Mouse (Mus musculus) heart, embryonic 15.5 days (tissue): ENCODE measurements around the gene Nsun4. TPM values are rescaled to one million over a fixed set of nuclear protein-coding genes. Genes with fewer than 3 reads are reported as not detected.
A peak's percentile ranks its signal among the peaks of the same experiment; 100 is the strongest.

Experiments
- ATAC-seq: fragments of 200-750 bp; cut with Nextera tagmentation; replicated peaks from 2 replicates; pipeline ENCODE4 v1.8.0; 2017; ENCODE audit warnings: low read depth, moderate TSS enrichment; ENCODE audit not compliant: insufficient number of reproducible peaks, insufficient read depth, low FRiP score
- H3K27ac ChIP-seq: fragments of 300-500 bp; sonication (generic); 2 replicates; pipeline ENCODE4 v1.5.1; 2015; ENCODE audit warnings: mild to moderate bottlenecking, inconsistent platforms
- H3K27me3 ChIP-seq: fragments of 300-500 bp; sonication (generic); 2 replicates; pipeline ENCODE4 v1.6.1; 2015; ENCODE audit warnings: inconsistent platforms
- H3K36me3 ChIP-seq: fragments of 300-500 bp; sonication (generic); 2 replicates; pipeline ENCODE4 v1.6.1; 2015; ENCODE audit warnings: mild to moderate bottlenecking, inconsistent platforms
- H3K4me1 ChIP-seq: fragments of 300-500 bp; sonication (generic); replicated peaks from 2 replicates; pipeline ENCODE4 v1.6.1; 2015; ENCODE audit warnings: inconsistent platforms
- H3K4me2 ChIP-seq: fragments of 300-500 bp; sonication (generic); 2 replicates; pipeline ENCODE4 v1.6.1; 2015; ENCODE audit warnings: inconsistent platforms, mild to moderate bottlenecking, moderate library complexity
- H3K4me3 ChIP-seq: fragments of 300-500 bp; sonication (generic); 2 replicates; pipeline ENCODE4 v1.5.1; 2015; ENCODE audit warnings: mild to moderate bottlenecking, inconsistent platforms
- H3K9ac ChIP-seq: fragments of 300-500 bp; sonication (generic); 2 replicates; pipeline ENCODE4 v1.6.1; 2015; ENCODE audit warnings: mild to moderate bottlenecking, inconsistent platforms
- H3K9me3 ChIP-seq: fragments of 300-500 bp; sonication (generic); replicated peaks from 2 replicates; pipeline ENCODE4 v1.6.1; 2016; ENCODE audit warnings: inconsistent platforms
- WGBS: fragments of 180-500 bp; shearing (Covaris S2); methylation state at CpG from one replicate; pipeline ENCODE4 v1.1.7; 2015; ENCODE audit warnings: mixed read lengths; 5-methylcytosine and 5-hydroxymethylcytosine counted together
- polyA plus RNA-seq: library from polyadenylated mRNA; unstranded; fragments of >200 nt; fragmentation: Nextera tagmentation; extraction: Ambion mirVana; gene quantifications from 2 replicates; pipeline ENCODE4 v1.2.1, GENCODE M21; 2015

Gene Nsun4
- polyA plus RNA-seq, 1 experiment from 2014 or later, result 26.3 TPM

GRCm38 (mm10) chr4:116074145-116074675 is 20.5 kb upstream of the Nsun4 start:
- Histone ChIP-seq H3K4me1 (peaks cover 31% of the 10 kb centered on the region), H3K9ac (peak overlapping the region; percentile 87), H3K36me3 (peaks cover 15% of the 10 kb centered on the region), H3K27me3 (no peaks in the 10 kb centered on the region), H3K27ac (peak overlapping the region; percentile 97), H3K9me3 (no peaks in the 10 kb centered on the region), H3K4me2 (peak overlapping the region; percentile 81), H3K4me3 (peak overlapping the region; percentile 72)
- 1% methylated on average over 8 of the region's 8 CpGs for WGBS
- no peak for ATAC-seq

- Histone ChIP-seq H3K9me3 (no peaks in the 10 kb centered on the region), H3K4me3 (peak overlapping the region; percentile 27), H3K27ac (no peak overlapping the region), H3K4me1 (peaks cover 28% of the 10 kb centered on the region), H3K9ac (no peak overlapping the region), H3K27me3 (no peaks in the 10 kb centered on the region), H3K4me2 (peak overlapping the region; percentile 81), H3K36me3 (peaks cover 26% of the 10 kb centered on the region)
- no peak for ATAC-seq
- 46% methylated on average over 4 of the region's 4 CpGs for WGBS
Measured at GRCm38 (mm10) chr4:116073146-116073545, 19.5 kb upstream of the Nsun4 start.

- ATAC-seq, result no peak
- Histone ChIP-seq H3K4me3 (no peak overlapping the region), H3K9me3 (no peaks in the 10 kb centered on the region), H3K27ac (no peak overlapping the region), H3K4me2 (no peak overlapping the region), H3K36me3 (peaks cover 53% of the 10 kb centered on the region), H3K27me3 (no peaks in the 10 kb centered on the region), H3K4me1 (peaks cover 17% of the 10 kb centered on the region), H3K9ac (no peak overlapping the region)
- WGBS, result 51% methylated on average over 6 of the region's 6 CpGs
Measured at GRCm38 (mm10) chr4:116070116-116070515, 16.4 kb upstream of the Nsun4 start.

DNA sequence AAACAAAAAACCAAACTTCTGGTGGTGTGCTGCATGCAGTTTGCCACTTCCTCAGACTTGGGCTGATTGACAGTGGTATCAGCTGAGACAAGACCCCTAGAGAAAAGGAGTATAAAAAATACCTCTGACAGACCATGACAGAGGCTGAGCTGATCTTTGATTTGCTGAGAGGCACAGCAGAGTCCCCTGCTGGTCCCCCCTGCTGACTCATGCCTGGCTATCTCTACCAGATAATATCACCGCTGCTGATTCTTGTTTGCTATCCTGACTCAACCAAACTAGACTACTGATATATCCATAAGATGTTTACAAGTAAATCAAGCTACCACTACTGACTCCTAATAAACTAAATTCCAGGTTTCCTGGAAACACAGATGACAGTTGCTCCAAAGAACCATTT is 10.2 kb upstream of the Nsun4 start:
- H3K4me1 ChIP-seq, result no peaks in the 10 kb centered on the region
- 6% methylated on average over 1 of the region's 1 CpGs for WGBS

GRCm38 (mm10) chr4:116059012-116059726 is 5.5 kb upstream of the Nsun4 start:
- no peaks in the 10 kb centered on the region for H3K9me3 ChIP-seq
- no peaks in the 10 kb centered on the region for H3K27me3 ChIP-seq
- no peak overlapping the region for H3K9ac ChIP-seq
- H3K4me3 ChIP-seq, result no peak overlapping the region
- H3K4me2 ChIP-seq, result no peak overlapping the region
- H3K27ac ChIP-seq, result no peak overlapping the region
- WGBS, result 73% methylated on average over 5 of the region's 5 CpGs
- H3K4me1 ChIP-seq, result peaks cover 2% of the 10 kb centered on the region; the same call in 1 of the 2 replicates
- ATAC-seq, result no peak
- H3K36me3 ChIP-seq, result no peaks in the 10 kb centered on the region

More for the DNA sequence above, 10.2 kb upstream of the Nsun4 start:
- no peak overlapping the region for H3K27ac ChIP-seq
- no peak overlapping the region for H3K4me3 ChIP-seq
- no peak for ATAC-seq
- H3K27me3 ChIP-seq, result no peaks in the 10 kb centered on the region
- H3K9me3 ChIP-seq, result no peaks in the 10 kb centered on the region
- no peak overlapping the region for H3K4me2 ChIP-seq
- no peak overlapping the region for H3K9ac ChIP-seq
- H3K36me3 ChIP-seq, result peaks cover 35% of the 10 kb centered on the region

DNA sequence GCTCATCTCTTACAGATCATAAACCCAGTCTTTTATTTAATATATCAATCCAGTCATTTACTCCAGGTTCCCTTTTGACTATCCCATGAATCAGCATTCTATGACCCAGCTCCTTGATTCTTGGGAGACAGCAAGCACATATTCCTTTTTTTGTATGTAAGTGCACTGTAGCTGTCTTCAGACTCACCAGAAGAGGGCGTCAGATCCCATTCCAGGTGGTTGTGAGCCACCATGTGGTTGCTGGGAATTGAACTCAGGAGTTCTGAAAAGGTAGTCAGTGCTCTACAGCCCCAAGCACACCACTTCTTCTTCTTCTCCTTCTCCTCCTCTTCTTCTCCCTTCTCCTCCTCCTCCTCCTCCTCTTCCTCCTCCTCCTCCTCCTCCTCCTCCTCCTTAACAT is 3.9 kb upstream of the Nsun4 start:
- ATAC-seq, result no peak
- H3K4me1 ChIP-seq, result peaks cover 8% of the 10 kb centered on the region
- WGBS, result 5% methylated on average over 1 of the region's 1 CpGs
- no peak overlapping the region for H3K9ac ChIP-seq
- no peaks in the 10 kb centered on the region for H3K36me3 ChIP-seq
- no peak overlapping the region for H3K27ac ChIP-seq
- H3K9me3 ChIP-seq, result no peaks in the 10 kb centered on the region
- no peaks in the 10 kb centered on the region for H3K27me3 ChIP-seq
- H3K4me2 ChIP-seq, result no peak overlapping the region
- H3K4me3 ChIP-seq, result no peak overlapping the region

DNA sequence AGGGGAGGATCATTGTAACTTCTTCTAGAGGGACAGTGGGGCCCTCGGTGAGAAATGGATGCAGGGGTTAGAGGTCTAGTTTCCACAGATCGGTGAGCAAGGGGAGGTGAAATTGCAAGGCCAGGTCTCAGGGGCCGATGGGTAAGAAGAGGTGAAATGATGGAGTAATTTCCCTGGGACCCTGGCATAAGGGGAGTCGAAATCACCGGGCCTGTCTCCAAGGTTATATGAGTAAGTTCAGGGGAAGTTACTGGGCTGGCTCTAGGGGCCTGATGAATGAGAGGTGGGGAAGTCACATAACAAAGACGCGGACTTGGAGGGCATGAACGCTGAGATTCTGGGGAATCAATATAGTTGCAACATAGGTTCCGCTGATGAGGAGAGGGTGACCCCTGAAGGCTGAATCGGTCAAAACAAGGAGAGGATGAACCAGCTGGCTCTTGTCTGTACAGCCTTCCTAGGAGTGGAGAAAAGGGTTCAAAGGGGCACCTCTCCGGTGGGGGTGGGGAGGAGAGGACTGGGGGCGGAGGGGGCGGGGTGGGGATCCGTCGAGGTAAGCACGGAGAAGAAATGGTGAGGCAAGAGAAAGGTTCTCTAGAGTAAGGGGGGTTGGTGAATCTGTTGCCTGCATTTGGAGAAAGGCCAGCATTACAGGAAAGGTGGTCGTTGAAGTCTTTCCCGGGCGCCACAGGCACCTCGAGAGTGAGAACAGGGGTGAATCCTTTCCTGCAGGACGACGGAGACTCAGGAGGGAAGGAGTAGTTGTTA is 966 bp downstream of the Nsun4 start:
- Histone ChIP-seq H3K9me3 (no peaks in the 10 kb centered on the region), H3K4me2 (peak overlapping the region; percentile 88), H3K4me3 (peak overlapping the region; percentile 67), H3K27me3 (no peaks in the 10 kb centered on the region), H3K36me3 (no peaks in the 10 kb centered on the region; the same call in 1 of the 2 replicates), H3K27ac (peak overlapping the region; percentile 95), H3K4me1 (peaks cover 13% of the 10 kb centered on the region), H3K9ac (peak overlapping the region; percentile 52)
- ATAC-seq, result peak; percentile 33
- 8% methylated on average over 22 of the region's 22 CpGs for WGBS

DNA sequence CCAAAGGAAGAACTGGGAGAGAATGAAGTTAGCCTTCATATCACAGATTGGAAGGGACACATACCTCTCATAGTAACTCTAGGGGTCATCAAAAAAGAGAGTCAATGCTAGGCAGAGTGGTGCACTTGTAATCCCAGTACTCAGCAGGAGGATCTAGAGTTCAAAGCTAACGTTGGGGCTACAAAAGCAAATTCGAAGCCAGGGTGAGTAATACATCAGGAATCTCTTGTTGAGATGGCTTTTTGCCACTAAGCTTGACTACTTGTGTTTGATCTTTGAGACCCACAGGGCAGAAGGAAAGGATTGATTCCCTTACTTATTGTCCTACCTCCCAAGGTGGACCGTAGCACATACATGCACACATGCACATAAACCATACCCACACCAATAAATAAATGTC is 4.5 kb downstream of the Nsun4 start:
- H3K4me2 ChIP-seq, result no peak overlapping the region
- peaks cover 1% of the 10 kb centered on the region for H3K36me3 ChIP-seq
- H3K4me1 ChIP-seq, result peaks cover 11% of the 10 kb centered on the region
- H3K9ac ChIP-seq, result no peak overlapping the region
- H3K4me3 ChIP-seq, result no peak overlapping the region
- H3K27ac ChIP-seq, result no peak overlapping the region
- H3K9me3 ChIP-seq, result no peaks in the 10 kb centered on the region
- WGBS, result 69% methylated on average over 3 of the region's 3 CpGs
- ATAC-seq, result no peak
- H3K27me3 ChIP-seq, result no peaks in the 10 kb centered on the region

DNA sequence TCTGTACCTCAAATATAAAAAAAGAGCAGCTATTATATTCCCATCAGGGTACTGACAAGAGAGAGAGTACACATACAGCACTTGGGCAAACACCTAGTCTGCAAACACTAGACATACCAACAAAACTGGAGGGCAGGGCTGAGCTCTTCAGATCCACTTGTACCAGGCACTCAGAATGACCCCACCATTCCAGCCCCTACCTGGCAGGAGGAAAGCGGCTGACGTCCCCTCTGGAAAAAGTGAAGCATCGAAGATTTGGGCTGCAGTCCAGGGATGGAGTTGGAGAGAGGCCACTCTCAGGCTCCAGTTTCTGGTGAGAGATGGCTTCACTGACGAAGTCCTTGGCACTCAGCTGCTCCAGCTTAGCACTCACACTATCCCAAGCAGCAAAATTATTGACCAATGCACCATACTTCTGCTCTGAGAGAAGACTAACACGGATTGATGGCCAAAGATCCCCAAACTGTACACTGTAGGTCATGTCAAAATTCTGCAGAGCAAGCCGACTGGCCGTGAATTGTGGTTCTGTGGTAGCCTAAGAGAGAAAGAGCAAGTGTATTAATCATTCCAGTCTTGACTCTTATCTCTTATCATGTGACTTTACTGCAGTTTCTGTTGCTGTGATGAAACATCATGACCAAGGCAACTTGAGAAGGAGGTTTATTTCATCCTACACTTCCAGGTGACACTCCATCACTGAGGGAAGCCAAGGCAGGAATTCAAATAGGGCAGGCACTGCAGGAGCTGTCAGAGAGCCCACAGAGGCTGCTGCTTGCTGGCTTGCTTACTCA is 5.4 kb downstream of the Nsun4 start:
- Histone ChIP-seq H3K9me3 (no peaks in the 10 kb centered on the region), H3K36me3 (peaks cover 8% of the 10 kb centered on the region), H3K9ac (no peak overlapping the region), H3K4me2 (no peak overlapping the region), H3K27me3 (no peaks in the 10 kb centered on the region), H3K4me3 (no peak overlapping the region), H3K27ac (no peak overlapping the region), H3K4me1 (peaks cover 11% of the 10 kb centered on the region)
- WGBS, result 52% methylated on average over 7 of the region's 7 CpGs
- no peak for ATAC-seq

DNA sequence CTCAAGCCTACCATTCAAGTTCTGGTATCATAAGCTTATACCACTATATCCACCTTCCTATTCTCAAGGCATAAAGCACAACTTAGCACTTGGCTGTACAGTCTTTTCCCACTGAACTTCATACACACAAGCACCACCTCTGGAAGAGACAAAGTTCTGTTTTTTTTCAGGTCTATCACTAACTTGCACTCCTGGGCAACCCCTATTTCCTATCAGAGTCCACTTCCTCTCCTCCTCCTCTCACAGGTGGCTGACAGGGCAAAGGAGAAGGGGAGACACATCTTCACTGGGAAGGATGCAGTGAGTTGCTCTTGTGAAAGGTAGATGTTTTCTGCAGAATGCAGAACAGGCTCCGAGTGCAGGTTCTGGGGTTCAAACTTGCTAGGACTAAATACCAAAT is 6.0 kb downstream of the Nsun4 start:
- Histone ChIP-seq H3K9ac (no peak overlapping the region), H3K27me3 (no peaks in the 10 kb centered on the region), H3K4me3 (no peak overlapping the region), H3K36me3 (peaks cover 14% of the 10 kb centered on the region), H3K4me1 (peaks cover 6% of the 10 kb centered on the region), H3K4me2 (no peak overlapping the region), H3K27ac (no peak overlapping the region), H3K9me3 (no peaks in the 10 kb centered on the region)
- WGBS, result 100% methylated on average over 1 of the region's 1 CpGs
- ATAC-seq, result no peak

GRCm38 (mm10) chr4:116046604-116047003 is 7.1 kb downstream of the Nsun4 start:
- no peak for ATAC-seq
- WGBS, result 69% methylated on average over 2 of the region's 2 CpGs

More at GRCm38 (mm10) chr4:116046604-116047003, 7.1 kb downstream of the Nsun4 start:
- H3K4me1 ChIP-seq, result no peaks in the 10 kb centered on the region
- peaks cover 23% of the 10 kb centered on the region for H3K36me3 ChIP-seq
- no peaks in the 10 kb centered on the region for H3K9me3 ChIP-seq
- no peak overlapping the region for H3K9ac ChIP-seq
- H3K27ac ChIP-seq, result no peak overlapping the region
- no peak overlapping the region for H3K4me2 ChIP-seq
- no peaks in the 10 kb centered on the region for H3K27me3 ChIP-seq
- no peak overlapping the region for H3K4me3 ChIP-seq
